ENCODE assay signal across 8 mouse cellular contexts in genomic region chr7:143296001-143296379, GRCm38 (mm10).
DNase-seq lines count a peak whose midpoint lies in the region; ATAC-seq and TF ChIP-seq lines count a peak whose summit lies in the region.

No protein-coding gene starts in this region.

- TF ChIP-seq CTCF in E14TG2a.4 (conservative IDR thresholded peaks at IDR 0.05; ENCODE audit: low read length): no peak
- TF ChIP-seq CTCF in hindbrain, postnatal 0 days (IDR thresholded peaks at IDR 0.05; ENCODE audit: low read depth): no peak

- no peaks in the 10 kb centered on the region for H3K36me3 ChIP-seq in heart, embryonic 11.5 days (ENCODE audit: control insufficient read depth, insufficient read depth, low read length)
- H3K36me3 ChIP-seq in E14TG2a.4 (ENCODE audit: insufficient read depth, low read length): peaks cover 12% of the 10 kb centered on the region
- H3K36me3 ChIP-seq in embryonic facial prominence, embryonic 11.5 days (replicated peaks; ENCODE audit: control insufficient read depth, insufficient read depth, low read depth, low read length): no peaks in the 10 kb centered on the region
- no peaks in the 10 kb centered on the region for H3K36me3 ChIP-seq in hindbrain, postnatal 0 days (ENCODE audit: insufficient read depth, low read length)
- no peaks in the 10 kb centered on the region for H3K36me3 ChIP-seq in midbrain, embryonic 11.5 days (ENCODE audit: control insufficient read depth, insufficient read depth, low read length)

- 46% methylated on average over 20 of the region's 20 CpGs for WGBS in heart, embryonic 11.5 days (ENCODE audit: insufficient replicate concordance)
- WGBS in embryonic facial prominence, embryonic 11.5 days: 35% methylated on average over 20 of the region's 20 CpGs
- 51% methylated on average over 20 of the region's 20 CpGs for WGBS in hindbrain, postnatal 0 days
- WGBS in midbrain, embryonic 11.5 days: 46% methylated on average over 20 of the region's 20 CpGs

- peak overlapping the region; percentile 58 for H3K4me2 ChIP-seq in heart, embryonic 11.5 days
- peak overlapping the region; percentile 48 for H3K4me2 ChIP-seq in embryonic facial prominence, embryonic 11.5 days (ENCODE audit: low read depth, low read length)
- peak overlapping the region; percentile 61 for H3K4me2 ChIP-seq in hindbrain, postnatal 0 days (ENCODE audit: low read depth, low read length)
- H3K4me2 ChIP-seq in midbrain, embryonic 11.5 days: peak overlapping the region; percentile 59

- peak overlapping the region; percentile 56 for H3K4me3 ChIP-seq in heart, embryonic 11.5 days (ENCODE audit: low read depth, low read length)
- H3K4me3 ChIP-seq in E14TG2a.4 (replicated peaks; ENCODE audit: low read length): peak overlapping the region; percentile 82
- peak overlapping the region; percentile 58 for H3K4me3 ChIP-seq in embryonic facial prominence, embryonic 11.5 days (ENCODE audit: low read depth, low read length)
- H3K4me3 ChIP-seq in hindbrain, postnatal 0 days (ENCODE audit: low read length): peak overlapping the region; percentile 50
- H3K4me3 ChIP-seq in midbrain, embryonic 11.5 days (ENCODE audit: low read depth, low read length): peak overlapping the region; percentile 46

- peaks cover 5% of the 10 kb centered on the region; the same call in 1 of the 2 replicates for H3K9me3 ChIP-seq in heart, embryonic 11.5 days (replicated peaks; ENCODE audit: control insufficient read depth, low read length)
- peaks cover 46% of the 10 kb centered on the region for H3K9me3 ChIP-seq in E14TG2a.4 (ENCODE audit: low read length)
- H3K9me3 ChIP-seq in embryonic facial prominence, embryonic 11.5 days (replicated peaks; ENCODE audit: control insufficient read depth, low read length): no peaks in the 10 kb centered on the region
- H3K9me3 ChIP-seq in hindbrain, postnatal 0 days (ENCODE audit: low read length): 0 out of 2 replicates have a peak, but pooled peaks cover 2% of the 10 kb centered on the region
- no peaks in the 10 kb centered on the region for H3K9me3 ChIP-seq in midbrain, embryonic 11.5 days (ENCODE audit: control insufficient read depth, low read length)

- peak overlapping the region; percentile 74 for H3K9ac ChIP-seq in heart, embryonic 11.5 days (ENCODE audit: low read depth, low read length)
- peak overlapping the region; percentile 69 for H3K9ac ChIP-seq in embryonic facial prominence, embryonic 11.5 days (replicated peaks; ENCODE audit: low read length)
- peak overlapping the region; percentile 59 for H3K9ac ChIP-seq in hindbrain, postnatal 0 days (replicated peaks; ENCODE audit: low read length)
- peak overlapping the region; percentile 54 for H3K9ac ChIP-seq in midbrain, embryonic 11.5 days (ENCODE audit: low read length)

- no peaks in the 10 kb centered on the region for H3K27me3 ChIP-seq in heart, embryonic 11.5 days (ENCODE audit: control insufficient read depth, insufficient read depth, low read length)
- peaks cover 22% of the 10 kb centered on the region for H3K27me3 ChIP-seq in E14TG2a.4 (ENCODE audit: insufficient read depth, low read length)
- H3K27me3 ChIP-seq in embryonic facial prominence, embryonic 11.5 days (ENCODE audit: control insufficient read depth, insufficient read depth, low read length): no peaks in the 10 kb centered on the region
- no peaks in the 10 kb centered on the region for H3K27me3 ChIP-seq in hindbrain, postnatal 0 days (ENCODE audit: insufficient read depth, low read length)
- no peaks in the 10 kb centered on the region for H3K27me3 ChIP-seq in midbrain, embryonic 11.5 days (ENCODE audit: control insufficient read depth, insufficient read depth, low read length)

- DNase-seq in heart, adult 8-10 months (ENCODE audit: low spot score): no peak
- peak; percentile 30 for DNase-seq in embryonic facial prominence, embryonic 11.5 days (ENCODE audit: low spot score)
- DNase-seq in hindbrain, postnatal 0 days (ENCODE audit: low spot score): peak; percentile 32
- no peak for DNase-seq in midbrain, embryonic 11.5 days (ENCODE audit: low spot score, missing footprints)
- no peak for DNase-seq in frontal cortex, postnatal 10 days (ENCODE audit: low spot score in 2 of 2)
- no peak for DNase-seq in left cerebral cortex, postnatal 25 days (ENCODE audit: low spot score in 2 of 2)

- intact Hi-C loops in left cerebral cortex, postnatal 25 days (cut with DNase I): no loop called here

- peak overlapping the region; percentile 86 for H3K27ac ChIP-seq in heart, embryonic 11.5 days (ENCODE audit: low read depth, low read length)
- H3K27ac ChIP-seq in embryonic facial prominence, embryonic 11.5 days (replicated peaks; ENCODE audit: low read depth, low read length): peak overlapping the region; percentile 52; the same call in 1 of the 2 replicates
- peak overlapping the region; percentile 76 for H3K27ac ChIP-seq in hindbrain, postnatal 0 days
- peak overlapping the region; percentile 44; the same call in 1 of the 2 replicates for H3K27ac ChIP-seq in midbrain, embryonic 11.5 days (ENCODE audit: low read depth, low read length)

- ATAC-seq in heart, embryonic 11.5 days (replicated peaks; ENCODE audit: insufficient number of reproducible peaks, low FRiP score, low TSS enrichment): peak; percentile 33
- no peak; the same call in 1 of the 2 replicates for ATAC-seq in embryonic facial prominence, embryonic 11.5 days (replicated peaks; ENCODE audit: insufficient number of reproducible peaks, low FRiP score, low TSS enrichment, low read depth)
- ATAC-seq in hindbrain, postnatal 0 days: peak; percentile 13; the same call in 1 of the 2 replicates
- ATAC-seq in midbrain, embryonic 11.5 days (ENCODE audit: low FRiP score): no peak; the same call in none of the 2 replicates

- H3K4me1 ChIP-seq in heart, embryonic 11.5 days (ENCODE audit: control insufficient read depth, insufficient read depth, low read length): peaks cover 24% of the 10 kb centered on the region
- H3K4me1 ChIP-seq in E14TG2a.4 (replicated peaks; ENCODE audit: low read depth, low read length): peaks cover 31% of the 10 kb centered on the region
- no peaks in the 10 kb centered on the region; the same call in 1 of the 2 replicates for H3K4me1 ChIP-seq in embryonic facial prominence, embryonic 11.5 days (ENCODE audit: control insufficient read depth, insufficient read depth, low read length)
- H3K4me1 ChIP-seq in hindbrain, postnatal 0 days (ENCODE audit: insufficient read depth, low read length): 0 out of 2 replicates have a peak, but pooled peaks cover 3% of the 10 kb centered on the region
- H3K4me1 ChIP-seq in midbrain, embryonic 11.5 days (ENCODE audit: control insufficient read depth, insufficient read depth, low read length): peaks cover 7% of the 10 kb centered on the region

Comparison
In these comparisons a context has a peak if more than half of its experiments do, and no peak if none do; other contexts are left out.
1. ATAC-seq: peak in heart, embryonic 11.5 days (single experiment) and hindbrain, postnatal 0 days (single experiment); none in embryonic facial prominence, embryonic 11.5 days (single experiment) and midbrain, embryonic 11.5 days (single experiment).
2. DNase-seq: peak in embryonic facial prominence, embryonic 11.5 days (single experiment) and hindbrain, postnatal 0 days (single experiment); none in heart, adult 8-10 months (single experiment), midbrain, embryonic 11.5 days (single experiment), frontal cortex, postnatal 10 days (0 of 2) and left cerebral cortex, postnatal 25 days (0 of 2).
3. Peak in every context shown above with its lines, with median percentiles within 50 percentile points of each other: H3K27ac ChIP-seq, H3K4me2 ChIP-seq, H3K4me3 ChIP-seq and H3K9ac ChIP-seq.